Mouse (Mus musculus): ENCODE measurements around the gene Fbxl21.
A peak's percentile ranks its signal among the peaks of the same experiment; 100 is the strongest.

Gene Fbxl21

DNA sequence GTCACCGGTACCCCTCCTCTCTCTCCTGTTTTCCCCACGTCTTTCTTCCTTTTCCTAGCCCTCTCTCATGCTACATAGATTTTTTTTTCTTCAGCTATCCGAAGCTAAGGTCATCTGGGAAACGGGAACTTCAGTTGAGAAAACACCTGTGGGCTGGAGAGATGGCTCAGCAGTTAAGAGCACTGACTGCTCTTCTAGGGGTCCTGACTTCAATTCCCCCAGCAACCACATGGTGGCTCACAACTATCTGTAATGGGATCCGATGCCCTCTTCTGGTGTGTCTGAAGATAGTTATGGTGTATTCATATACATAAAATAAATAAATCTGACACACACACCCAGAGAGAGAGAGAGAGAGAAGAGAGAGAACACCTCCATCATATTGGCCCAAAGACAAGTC is 13.3 kb downstream of the Fbxl21 start:
- DNase-seq (ENCODE audit: low spot score in 2 of 2): peak in 1 of 2 experiments; percentile 9

DNA sequence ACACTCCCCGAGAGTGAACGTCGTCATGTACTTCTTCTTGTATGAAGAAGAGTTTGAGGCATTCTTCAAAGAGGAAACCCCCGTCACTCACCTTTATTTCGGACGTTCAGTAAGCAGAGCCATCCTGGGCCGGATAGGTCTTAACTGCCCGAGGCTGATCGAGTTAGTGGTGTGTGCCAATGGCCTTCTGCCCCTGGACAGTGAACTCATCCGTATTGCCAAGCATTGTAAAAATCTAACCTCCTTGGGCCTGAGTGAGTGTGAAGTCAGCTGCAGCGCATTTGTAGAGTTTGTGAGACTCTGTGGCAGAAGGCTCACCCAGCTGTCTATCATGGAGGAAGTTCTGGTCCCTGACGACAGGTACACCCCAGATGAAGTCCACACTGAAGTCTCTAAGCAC is 14.8 kb downstream of the Fbxl21 start:
- no peak for DNase-seq (ENCODE audit: low spot score in 2 of 2)

DNA sequence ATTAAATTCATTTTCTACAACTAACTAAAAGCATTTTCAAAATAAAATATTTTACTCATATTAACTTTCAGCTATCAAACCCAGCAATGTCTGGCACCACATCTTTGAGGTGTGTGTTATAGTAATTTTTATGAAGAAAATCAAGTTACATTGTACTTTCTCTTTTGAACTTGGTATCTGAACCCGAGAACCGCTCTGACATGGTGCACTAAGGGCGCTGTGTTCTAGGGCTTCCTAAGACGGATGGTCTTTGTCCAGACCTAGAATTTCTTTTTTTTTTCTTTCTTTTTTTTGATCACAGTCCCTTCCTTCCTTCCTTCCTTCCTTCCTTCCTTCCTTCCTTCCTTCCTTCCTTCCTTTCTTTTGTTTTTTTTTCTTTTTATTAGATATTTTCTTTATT is 17.6 kb downstream of the Fbxl21 start:
- DNase-seq (ENCODE audit: low spot score in 2 of 2): peak; percentile 23 to 44

GRCm38 (mm10) chr13:56543805-56544204 is 21.5 kb downstream of the Fbxl21 start:
- no peak for DNase-seq (ENCODE audit: low spot score in 2 of 2)

DNA sequence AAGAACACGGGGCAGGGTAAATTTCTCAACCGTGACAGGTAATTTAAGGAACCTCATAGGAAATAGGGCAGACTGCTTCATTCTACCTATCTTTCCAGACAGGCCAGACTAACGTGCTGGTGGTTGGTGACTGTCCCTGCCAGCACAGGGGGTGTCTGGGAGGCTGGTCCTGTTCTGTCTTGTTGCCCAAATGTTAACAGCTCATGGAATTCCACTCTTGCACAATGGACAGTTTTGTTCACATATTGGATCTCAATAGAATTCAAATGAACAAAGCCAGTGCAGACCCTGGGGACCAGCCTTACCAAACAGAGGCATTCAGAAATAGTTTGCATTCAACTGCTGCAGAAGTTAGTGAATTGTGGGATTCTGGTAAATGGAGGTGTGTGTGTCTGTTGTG is 22.7 kb downstream of the Fbxl21 start:
- no peak for DNase-seq (ENCODE audit: low spot score in 2 of 2)

DNA sequence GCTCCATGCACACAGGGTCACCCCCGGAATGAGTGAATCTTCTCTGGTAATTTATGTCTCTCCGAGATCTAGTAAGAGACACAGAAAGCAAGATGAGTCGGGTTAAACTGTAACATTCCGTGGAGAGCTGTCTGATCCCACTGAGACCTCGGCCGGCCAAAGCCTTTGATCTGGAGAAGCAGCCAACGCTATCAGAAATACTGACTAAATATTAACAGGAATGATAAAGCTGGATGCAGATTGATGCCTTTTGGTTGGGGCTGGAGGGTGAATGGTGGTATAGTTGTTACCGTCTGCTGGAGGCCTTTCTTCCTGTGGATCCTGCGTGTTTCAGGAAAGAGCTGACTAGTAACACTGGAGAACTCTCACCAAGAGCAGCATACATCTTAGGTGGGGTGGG is 26.1 kb downstream of the Fbxl21 start, which contains the start of gene Lect2:
TSS of gene Lect2 (minus strand) at position 102 of the 400 bp plus-strand sequence.
- no peak for DNase-seq (ENCODE audit: low spot score in 2 of 2)

GRCm38 (mm10) chr13:56549364-56549763 is 27.1 kb downstream of the Fbxl21 start:
- DNase-seq (ENCODE audit: low spot score in 2 of 2): no peak

- no peak for DNase-seq (ENCODE audit: low spot score in 2 of 2)
These were observed 28.3 kb downstream of the Fbxl21 start for GRCm38 (mm10) chr13:56550574-56550973.

DNA sequence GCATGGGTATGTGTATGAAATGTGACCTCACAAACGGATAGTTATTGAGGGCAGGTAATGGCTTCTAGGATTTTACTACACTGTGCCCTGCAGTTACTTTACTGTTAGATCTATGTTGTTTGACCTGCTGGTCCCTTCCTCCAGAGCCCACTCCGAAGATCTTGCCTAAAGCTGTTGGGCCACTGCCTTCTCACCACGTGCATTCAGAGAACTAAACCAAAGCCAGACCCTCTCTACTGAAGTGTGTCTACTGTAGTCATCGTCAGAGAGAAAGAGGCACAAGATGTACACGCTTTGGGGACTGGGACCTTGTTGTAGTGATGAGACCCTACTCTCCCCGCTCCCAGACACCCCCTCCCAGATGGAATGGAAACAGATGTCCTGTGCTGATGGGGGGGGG is 29.4 kb downstream of the Fbxl21 start:
- no peak for DNase-seq (ENCODE audit: low spot score in 2 of 2)

DNA sequence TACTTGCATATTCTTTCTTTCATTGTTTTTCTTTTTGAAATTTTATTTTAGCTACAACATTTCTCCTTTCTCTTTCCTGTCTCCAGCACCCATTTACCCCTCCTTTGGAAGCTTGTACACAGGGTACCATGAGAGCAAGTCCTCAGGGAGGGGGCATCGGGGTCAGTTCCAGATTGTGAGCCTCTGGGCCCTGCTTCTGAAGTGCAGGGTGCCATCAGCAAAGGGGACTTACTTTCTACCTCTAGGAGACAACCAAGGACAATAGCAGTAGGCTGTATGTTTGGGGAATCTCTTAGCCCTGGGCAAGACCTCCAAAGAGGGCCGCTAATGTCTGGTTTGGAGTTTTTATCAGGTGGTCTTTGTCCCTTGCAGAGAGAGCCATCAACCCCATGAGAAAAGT is 31.7 kb downstream of the Fbxl21 start:
- DNase-seq (ENCODE audit: low spot score in 2 of 2): no peak

- peak; percentile 70 to 74 for DNase-seq (ENCODE audit: low spot score in 2 of 2)
These were observed 32.1 kb downstream of the Fbxl21 start for GRCm38 (mm10) chr13:56554409-56554808.

- DNase-seq (ENCODE audit: low spot score in 2 of 2): peak; percentile 23 to 31
These were observed 33.7 kb downstream of the Fbxl21 start for GRCm38 (mm10) chr13:56555957-56556356.

DNA sequence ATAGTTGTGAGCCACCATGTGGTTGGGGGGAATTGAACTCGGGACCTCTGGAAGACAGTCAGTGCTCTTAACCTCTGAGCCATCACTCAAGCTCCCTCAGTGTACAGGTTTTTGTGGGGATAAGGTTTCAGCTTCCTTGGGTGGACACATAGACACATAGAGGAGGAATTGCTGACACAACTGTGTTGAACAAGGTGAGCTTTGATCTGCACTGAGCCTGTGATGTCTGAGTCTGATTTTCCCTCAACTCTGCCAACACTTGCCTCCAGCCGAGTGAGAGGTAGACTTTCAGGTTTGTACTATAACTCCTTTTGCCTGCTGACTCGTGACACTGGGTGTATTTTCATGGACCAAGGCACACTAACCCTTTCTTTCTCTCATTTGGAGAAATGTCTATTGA is 34.4 kb downstream of the Fbxl21 start:
- no peak for DNase-seq (ENCODE audit: low spot score in 2 of 2)

DNA sequence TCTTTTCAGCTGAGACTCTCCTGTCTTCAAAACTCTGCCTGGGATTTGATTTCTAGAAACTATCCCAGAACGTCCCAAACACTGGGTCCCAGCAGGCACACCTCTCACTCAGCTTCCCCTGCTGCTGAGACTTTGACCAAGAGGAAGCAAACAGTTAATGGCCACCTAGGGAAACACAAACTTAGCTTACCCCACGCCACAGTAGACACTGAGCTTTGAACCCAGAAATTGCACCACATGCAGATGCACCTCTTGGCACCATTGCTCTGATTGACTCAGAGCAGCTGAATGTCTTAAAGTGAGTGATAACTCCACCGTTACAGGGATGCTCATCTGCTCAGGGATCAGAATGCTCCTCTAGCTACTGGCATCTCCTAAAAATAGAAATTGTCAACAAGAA is 36.5 kb downstream of the Fbxl21 start:
- no peak for DNase-seq (ENCODE audit: low spot score in 2 of 2)

GRCm38 (mm10) chr13:56559841-56560370 is 37.6 kb downstream of the Fbxl21 start:
- DNase-seq (ENCODE audit: low spot score in 2 of 2): no peak

GRCm38 (mm10) chr13:56561129-56561528 is 38.9 kb downstream of the Fbxl21 start:
- no peak for DNase-seq (ENCODE audit: low spot score in 2 of 2)

DNA sequence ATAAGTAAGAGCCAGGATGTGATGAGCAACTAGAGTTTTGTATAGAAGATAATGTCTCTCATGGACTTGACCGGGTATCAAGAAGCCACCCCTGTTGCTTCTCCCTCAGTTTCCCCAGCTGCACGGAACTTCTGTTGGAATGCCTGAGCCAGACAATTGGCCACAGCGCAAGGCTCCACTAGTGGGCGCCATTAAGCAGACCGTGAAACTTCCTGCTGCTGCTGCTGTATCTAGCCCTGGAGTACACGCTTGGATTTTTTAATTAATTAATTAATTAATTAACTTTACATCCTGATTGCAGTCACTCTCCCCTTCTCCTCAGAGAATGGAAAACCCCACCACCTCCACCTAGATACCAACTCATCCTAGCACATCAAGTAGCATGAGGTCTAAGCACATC is 40.8 kb downstream of the Fbxl21 start:
- DNase-seq (ENCODE audit: low spot score in 2 of 2): no peak

DNA sequence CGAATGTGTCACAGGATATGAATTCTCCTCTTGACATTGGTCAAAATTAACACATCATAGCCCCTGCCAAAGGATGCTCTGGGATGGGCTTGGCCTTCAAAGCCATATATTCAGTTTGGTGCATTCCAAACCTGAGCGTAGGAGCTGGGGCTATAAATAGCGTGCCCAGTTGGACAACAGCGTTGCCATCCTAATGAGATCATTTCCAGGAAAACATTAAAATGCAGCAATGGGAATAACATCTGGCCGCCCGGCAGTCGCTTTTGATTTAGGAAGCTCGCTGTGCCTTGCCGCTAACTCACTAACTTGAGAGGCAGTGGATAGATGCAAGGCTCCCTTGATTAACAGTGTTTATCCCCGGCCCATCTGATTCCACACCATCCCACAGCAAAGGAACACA is 44.1 kb downstream of the Fbxl21 start:
- no peak for DNase-seq (ENCODE audit: low spot score in 2 of 2)

- DNase-seq (ENCODE audit: low spot score in 2 of 2): no peak
These were observed 49.4 kb downstream of the Fbxl21 start for GRCm38 (mm10) chr13:56571645-56572044.

- DNase-seq (ENCODE audit: low spot score in 2 of 2): no peak
These were observed 52.8 kb downstream of the Fbxl21 start for GRCm38 (mm10) chr13:56575074-56575473.

- DNase-seq (ENCODE audit: low spot score in 2 of 2): peak; percentile 68 to 70
These were observed 53.5 kb downstream of the Fbxl21 start for GRCm38 (mm10) chr13:56575701-56576321.

GRCm38 (mm10) chr13:56578097-56578496 is 55.8 kb downstream of the Fbxl21 start:
- no peak for DNase-seq (ENCODE audit: low spot score in 2 of 2)

DNA sequence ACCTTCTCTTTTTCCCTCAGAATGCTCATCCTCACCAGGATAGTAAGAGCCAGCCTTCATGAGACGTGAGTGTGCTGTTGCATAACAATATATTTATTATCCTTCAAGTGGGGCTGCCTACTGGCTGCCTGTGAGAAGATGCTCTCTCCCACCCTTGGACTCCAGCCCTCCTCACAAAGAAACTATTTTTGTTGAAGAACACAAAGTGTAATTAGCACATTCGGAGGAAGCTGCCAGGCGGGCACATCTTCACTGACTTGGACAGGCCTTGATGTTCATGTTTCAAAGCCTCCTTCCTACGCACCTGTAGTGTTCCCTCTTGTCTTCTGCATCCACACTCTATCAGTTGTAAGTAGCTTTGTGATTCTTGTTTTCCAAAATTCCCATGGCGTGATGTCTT is 58.2 kb downstream of the Fbxl21 start:
- DNase-seq (ENCODE audit: low spot score in 2 of 2): peak in 1 of 2 experiments; percentile 27

GRCm38 (mm10) chr13:56581512-56581911 is 59.2 kb downstream of the Fbxl21 start:
- DNase-seq (ENCODE audit: low spot score in 2 of 2): no peak

Measured in right cerebral cortex, adult 2 months (tissue).